ENCODE assay signal across 8 mouse cellular contexts in genomic region chr11:119036934-119037779, GRCm38 (mm10). TPM values are rescaled to one million over a fixed set of nuclear protein-coding genes. Genes with fewer than 3 reads are reported as not detected.
DNase-seq lines count a peak whose midpoint lies in the region; ATAC-seq and TF ChIP-seq lines count a peak whose summit lies in the region.

No protein-coding gene starts in this region.

- no peaks in the 10 kb centered on the region for H3K79me2 ChIP-seq in heart, adult 2 months (replicated peaks; ENCODE audit: control insufficient read depth, insufficient read depth, low read length)

- peak overlapping the region; percentile 88 for H3K4me2 ChIP-seq in heart, embryonic 12.5 days
- H3K4me2 ChIP-seq in limb, embryonic 15.5 days: peak overlapping the region; percentile 95

- no peaks in the 10 kb centered on the region for H3K9me3 ChIP-seq in heart, embryonic 12.5 days (replicated peaks)
- H3K9me3 ChIP-seq in limb, embryonic 15.5 days: no peaks in the 10 kb centered on the region

- H3K36me3 ChIP-seq in heart, adult 2 months (ENCODE audit: control insufficient read depth, insufficient read depth, low read length): no peaks in the 10 kb centered on the region
- H3K36me3 ChIP-seq in heart, embryonic 12.5 days: peaks cover 10% of the 10 kb centered on the region
- peaks cover 8% of the 10 kb centered on the region for H3K36me3 ChIP-seq in limb, embryonic 15.5 days

- no peak for ATAC-seq in heart, embryonic 12.5 days (ENCODE audit: insufficient number of reproducible peaks, low FRiP score)
- no peak for ATAC-seq in limb, embryonic 15.5 days (ENCODE audit: insufficient number of reproducible peaks, low FRiP score, low TSS enrichment, low read depth)

- TF ChIP-seq EP300 in heart, adult 2 months (IDR thresholded peaks at IDR 0.05; ENCODE audit: insufficient read depth, low read depth, low read length): no peak

- no peak for TF ChIP-seq POLR2A in heart, adult 2 months (IDR thresholded peaks at IDR 0.05; ENCODE audit: insufficient read depth, low read depth, low read length)
- TF ChIP-seq POLR2A in brain, embryonic 14.5 days (IDR thresholded peaks at IDR 0.05; ENCODE audit: borderline replicate concordance, extremely low read depth, insufficient read depth, insufficient read length, poor library complexity, severe bottlenecking): no peak

- peak overlapping the region; percentile 53 for H3K4me3 ChIP-seq in heart, adult 2 months
- H3K4me3 ChIP-seq in heart, embryonic 12.5 days: peak overlapping the region; percentile 53
- peak overlapping the region; percentile 47 for H3K4me3 ChIP-seq in limb, embryonic 15.5 days

- peak overlapping the region; percentile 22 for H3K9ac ChIP-seq in heart, adult 2 months (ENCODE audit: low read depth, low read length)
- H3K9ac ChIP-seq in heart, embryonic 12.5 days: peak overlapping the region; percentile 68
- H3K9ac ChIP-seq in limb, embryonic 15.5 days: peak overlapping the region; percentile 14

- H3K27me3 ChIP-seq in heart, adult 2 months (ENCODE audit: control insufficient read depth, insufficient read depth, low read length): peaks cover 9% of the 10 kb centered on the region
- H3K27me3 ChIP-seq in heart, embryonic 12.5 days (replicated peaks): peaks cover 72% of the 10 kb centered on the region
- H3K27me3 ChIP-seq in limb, embryonic 15.5 days: peaks cover 59% of the 10 kb centered on the region

- intact Hi-C loops in heart, adult 2 months (cut with DNase I): no loop called here
- intact Hi-C loops in heart, postnatal 10 days (cut with DNase I): no loop called here
- intact Hi-C loops in left cerebral cortex, postnatal 4 days (cut with DNase I): no loop called here

- no peak for TF ChIP-seq CTCF in heart, adult 2 months (IDR thresholded peaks at IDR 0.05)
- no peak for TF ChIP-seq CTCF in brain, embryonic 14.5 days (IDR thresholded peaks at IDR 0.05; ENCODE audit: borderline replicate concordance, extremely low read depth, insufficient read depth, insufficient read length)

- H3K4me1 ChIP-seq in heart, adult 2 months (ENCODE audit: control insufficient read depth, insufficient read depth, low read length): peaks cover 9% of the 10 kb centered on the region
- H3K4me1 ChIP-seq in heart, embryonic 12.5 days (replicated peaks): peaks cover 50% of the 10 kb centered on the region
- H3K4me1 ChIP-seq in limb, embryonic 15.5 days: peaks cover 70% of the 10 kb centered on the region

- peak; percentile 55 to 65 for DNase-seq in heart, adult 2 months
- no peak for DNase-seq in heart, postnatal 10 days
- peak; percentile 62 for DNase-seq in brain, embryonic 14.5 days (ENCODE audit: low read depth)
- DNase-seq in retina, embryonic 14.5 days (ENCODE audit: low spot score): peak; percentile 50
- DNase-seq in frontal cortex, postnatal 25 days (ENCODE audit: low spot score in 2 of 2): no peak
- DNase-seq in left cerebral cortex, postnatal 4 days: no peak

- H3K27ac ChIP-seq in heart, adult 2 months: no peak overlapping the region; the same call in 1 of the 2 replicates
- H3K27ac ChIP-seq in heart, embryonic 12.5 days (ENCODE audit: poor library complexity, severe bottlenecking): no peak overlapping the region
- no peak overlapping the region for H3K27ac ChIP-seq in limb, embryonic 15.5 days

- whole genome bisulfite sequencing in heart, adult 2 months: 19% methylated on average over 57 of the region's 57 CpGs
- WGBS in heart, embryonic 12.5 days: 1% methylated on average over 57 of the region's 57 CpGs
- WGBS in limb, embryonic 15.5 days: 5% methylated on average over 57 of the region's 57 CpGs

RNA-seq across cellular contexts. Expression of gene Cbx8, which starts 3.6 kb away (rescaled TPM):
- total RNA-seq in heart, adult 2 months (2021): 1 to 10 TPM; 4.0 to 5.3 TPM
- 2.0 and 2.7 TPM in 2 replicates for polyA plus RNA-seq in heart, adult 2 months (2012; rRNA removed)
- 1 to 10 TPM; 5.6 to 7.5 TPM for total RNA-seq in heart, postnatal 10 days (2021)
- 6.5 and 10.4 TPM in 2 replicates for polyA plus RNA-seq in brain, embryonic 14.5 days (2012; rRNA removed)
- polyA plus RNA-seq in heart, embryonic 12.5 days (2016; fragmentation: Nextera tagmentation; extraction: Ambion mirVana): 7.3 and 8.8 TPM in 2 replicates
- 8.9 and 9.6 TPM in 2 replicates for polyA plus RNA-seq in limb, embryonic 15.5 days (2015; fragmentation: Nextera tagmentation; extraction: Ambion mirVana)
- total RNA-seq in left cerebral cortex, postnatal 4 days (2021): 10 to 100 TPM; 13.0 to 15.6 TPM

RNA-seq across cellular contexts. Expression of gene Cbx2, which starts 14.4 kb away (rescaled TPM):
- total RNA-seq in heart, adult 2 months (2021): 1 to 10 TPM; 1.7 to 2.3 TPM
- 2.3 and 3.0 TPM in 2 replicates for polyA plus RNA-seq in heart, adult 2 months (2012; rRNA removed)
- total RNA-seq in heart, postnatal 10 days (2021): 1 to 10 TPM; 5.2 to 6.8 TPM
- 30.0 and 40.1 TPM in 2 replicates for polyA plus RNA-seq in brain, embryonic 14.5 days (2012; rRNA removed)
- 29.3 and 30.5 TPM in 2 replicates for polyA plus RNA-seq in heart, embryonic 12.5 days (2016; fragmentation: Nextera tagmentation; extraction: Ambion mirVana)
- polyA plus RNA-seq in limb, embryonic 15.5 days (2015; fragmentation: Nextera tagmentation; extraction: Ambion mirVana): 30.4 and 32.3 TPM in 2 replicates
- total RNA-seq in left cerebral cortex, postnatal 4 days (2021): 1 to 10 TPM; 6.8 to 7.4 TPM

RNA-seq across cellular contexts. Expression of gene Cbx4, which starts 48.9 kb away (rescaled TPM):
- total RNA-seq in heart, adult 2 months (2021): 10 to 100 TPM in 1 of 2 experiments, 1 to 10 TPM in 1; 8.1 to 12.3 TPM
- polyA plus RNA-seq in heart, adult 2 months (2012; rRNA removed): 4.7 and 5.4 TPM in 2 replicates
- 10 to 100 TPM; 22.1 to 22.6 TPM for total RNA-seq in heart, postnatal 10 days (2021)
- 30.0 and 34.7 TPM in 2 replicates for polyA plus RNA-seq in brain, embryonic 14.5 days (2012; rRNA removed)
- polyA plus RNA-seq in heart, embryonic 12.5 days (2016; fragmentation: Nextera tagmentation; extraction: Ambion mirVana): 13.2 and 14.9 TPM in 2 replicates
- 13.8 and 16.4 TPM in 2 replicates for polyA plus RNA-seq in limb, embryonic 15.5 days (2015; fragmentation: Nextera tagmentation; extraction: Ambion mirVana)
- 10 to 100 TPM; 40.8 to 45.2 TPM for total RNA-seq in left cerebral cortex, postnatal 4 days (2021)

RNA-seq across cellular contexts. Expression of gene Enpp7, which starts 49.2 kb away (rescaled TPM):
- not detected for total RNA-seq in heart, adult 2 months (2021)
- not detected in 2 replicates for polyA plus RNA-seq in heart, adult 2 months (2012; rRNA removed)
- not detected for total RNA-seq in heart, postnatal 10 days (2021)
- polyA plus RNA-seq in brain, embryonic 14.5 days (2012; rRNA removed): 0.07 TPM in 1 of 2 replicates, not detected in the other
- polyA plus RNA-seq in heart, embryonic 12.5 days (2016; fragmentation: Nextera tagmentation; extraction: Ambion mirVana): not detected in 2 replicates
- not detected in 2 replicates for polyA plus RNA-seq in limb, embryonic 15.5 days (2015; fragmentation: Nextera tagmentation; extraction: Ambion mirVana)
- not detected for total RNA-seq in left cerebral cortex, postnatal 4 days (2021)

Comparison
In these comparisons a context has a peak if more than half of its experiments do, and no peak if none do; other contexts are left out.
1. DNase-seq: peak in heart, adult 2 months (2 of 2), brain, embryonic 14.5 days (single experiment) and retina, embryonic 14.5 days (single experiment); none in heart, postnatal 10 days (0 of 2), frontal cortex, postnatal 25 days (0 of 2) and left cerebral cortex, postnatal 4 days (single experiment).
2. H3K9ac ChIP-seq: peak in every context shown above with its lines; median percentile 68 in heart, embryonic 12.5 days; 22 in heart, adult 2 months; 14 in limb, embryonic 15.5 days.
3. Peak in every context shown above with its lines, with median percentiles within 50 percentile points of each other: H3K4me3 ChIP-seq.